Comparison of ENCODE assay signal across 32 mouse cellular contexts in genomic region chr4:40996302-40996701, GRCm38 (mm10). TPM values are rescaled to one million over a fixed set of nuclear protein-coding genes. Genes with fewer than 3 reads are reported as not detected.
DNase-seq lines count a peak whose midpoint lies in the region; ATAC-seq and TF ChIP-seq lines count a peak whose summit lies in the region.
"Had no signal": no experiment of that assay in that cellular context is flagged by ENCODE, and none has a peak within 500 bp of the region (broad histone marks: within the 10 kb centered on the region; RNA-seq: fewer than 3 reads in every experiment).

No protein-coding gene starts in this region.

- H3K4me2 ChIP-seq in liver, embryonic 14.5 days (ENCODE audit: low read depth) = no peak overlapping the region
- no peak overlapping the region for H3K4me2 ChIP-seq in liver, postnatal 0 days (ENCODE audit: low read depth, low read length)
- H3K4me2 ChIP-seq: embryonic facial prominence, embryonic 13.5 days; forebrain, embryonic 12.5 days; forebrain, embryonic 15.5 days; heart, embryonic 12.5 days; heart, embryonic 15.5 days; hindbrain, embryonic 13.5 days had no signal

- H3K4me1 ChIP-seq in MEL (ENCODE audit: control insufficient read depth in 1 of 2, insufficient read depth in 2 of 2, low read length in 2 of 2) = no peaks in the 10 kb centered on the region; a peak in 1 of 4 replicates
- H3K4me1 ChIP-seq in liver, embryonic 14.5 days (replicated peaks; ENCODE audit: control insufficient read depth in 2 of 2, insufficient read depth in 2 of 2, low read length in 1 of 2) = peaks cover 3 to 23% of the 10 kb centered on the region in 2 experiments; a peak in 3 of 4 replicates
- H3K4me1 ChIP-seq in liver, postnatal 0 days (ENCODE audit: insufficient read depth) = no peaks in the 10 kb centered on the region
- H3K4me1 ChIP-seq: embryonic facial prominence, embryonic 10.5 days; embryonic facial prominence, embryonic 13.5 days; forebrain, embryonic 12.5 days; forebrain, embryonic 15.5 days; heart, embryonic 12.5 days; heart, embryonic 15.5 days; hindbrain, embryonic 10.5 days; hindbrain, embryonic 13.5 days had no signal

- TF ChIP-seq CTCF in MEL (IDR thresholded peaks at IDR 0.05 in 2 of 3, conservative IDR thresholded peaks at IDR 0.05 in 1 of 3; ENCODE audit: control insufficient read depth in 1 of 3, insufficient read depth in 1 of 3, low read depth in 2 of 3, low read length in 3 of 3, poor library complexity in 1 of 3, severe bottlenecking in 1 of 3) = no peak
- TF ChIP-seq CTCF in liver, embryonic 14.5 days (IDR thresholded peaks at IDR 0.05; ENCODE audit: low read depth) = no peak
- TF ChIP-seq CTCF in liver, postnatal 0 days (IDR thresholded peaks at IDR 0.05; ENCODE audit: low read depth) = no peak

- no peak overlapping the region for H3K4me3 ChIP-seq in MEL (ENCODE audit: control insufficient read depth in 1 of 2, insufficient read depth in 1 of 2, low read depth in 2 of 2, low read length in 2 of 2)
- H3K4me3 ChIP-seq in liver, embryonic 14.5 days (ENCODE audit: insufficient read depth in 1 of 2, low read depth in 2 of 2, low read length in 2 of 2) = no peak overlapping the region
- H3K4me3 ChIP-seq in liver, postnatal 0 days (ENCODE audit: low read depth, low read length) = no peak overlapping the region
- H3K4me3 ChIP-seq: embryonic facial prominence, embryonic 10.5 days; embryonic facial prominence, embryonic 13.5 days; erythroblast, embryonic 14.5 days; forebrain, embryonic 12.5 days; forebrain, embryonic 15.5 days; heart, embryonic 12.5 days; heart, embryonic 15.5 days; hindbrain, embryonic 10.5 days; hindbrain, embryonic 13.5 days had no signal

- no peaks in the 10 kb centered on the region for H3K9me3 ChIP-seq in MEL (replicated peaks; ENCODE audit: insufficient read depth, low read length)
- no peaks in the 10 kb centered on the region for H3K9me3 ChIP-seq in liver, embryonic 14.5 days (ENCODE audit: control insufficient read depth, low read length)
- no peaks in the 10 kb centered on the region for H3K9me3 ChIP-seq in liver, postnatal 0 days (ENCODE audit: low read length)
- H3K9me3 ChIP-seq: embryonic facial prominence, embryonic 10.5 days; embryonic facial prominence, embryonic 13.5 days; forebrain, embryonic 12.5 days; forebrain, embryonic 15.5 days; G1E; heart, embryonic 12.5 days; heart, embryonic 15.5 days; hindbrain, embryonic 10.5 days; hindbrain, embryonic 13.5 days had no signal

- no peaks in the 10 kb centered on the region for H3K79me2 ChIP-seq in MEL (ENCODE audit: control insufficient read depth, insufficient read depth, low read length, poor library complexity)

- no peak for TF ChIP-seq RAD21 in MEL (IDR thresholded peaks at IDR 0.05; ENCODE audit: low read depth, low read length)

- peak; percentile 30 for DNase-seq in MEL (ENCODE audit: low read depth, low spot score)
- peak; percentile 33 for DNase-seq in c-Kit-positive CD71-positive TER-119-positive erythroid progenitor cells, embryonic 14.5 days (ENCODE audit: low spot score)
- DNase-seq in liver, embryonic 14.5 days (ENCODE audit: low read depth in 3 of 3, low spot score in 3 of 3) = peak; percentile 17 to 28 (median 26)
- DNase-seq in liver, postnatal 0 days = no peak
- no peak for DNase-seq in urinary bladder, postnatal 4 days (ENCODE audit: low spot score in 2 of 2)
- no peak for DNase-seq in lung, postnatal 25 days (ENCODE audit: low spot score)
- no peak for DNase-seq in spleen, postnatal 4 days (ENCODE audit: low spot score in 2 of 2)
- no peak for DNase-seq in ovary, adult 18-20 months (ENCODE audit: low spot score)
- DNase-seq: adrenal gland, adult 2 months; adrenal gland, postnatal 14 days; B cell, adult 2 months; cerebellum, adult 2 months; cerebellum, adult 9-11 months; cerebellum, postnatal 25 days; embryo, embryonic 11 days; gastrocnemius, postnatal 25 days; heart, adult 18-20 months; heart, postnatal 10 days; heart, postnatal 36 days had no signal

- H3K9ac ChIP-seq in MEL (ENCODE audit: control insufficient read depth, low read depth, low read length, poor library complexity, severe bottlenecking) = no peak overlapping the region
- no peak overlapping the region for H3K9ac ChIP-seq in liver, embryonic 14.5 days (replicated peaks)
- H3K9ac ChIP-seq in liver, postnatal 0 days (replicated peaks) = no peak overlapping the region
- H3K9ac ChIP-seq: embryonic facial prominence, embryonic 13.5 days; forebrain, embryonic 12.5 days; forebrain, embryonic 15.5 days; heart, embryonic 12.5 days; heart, embryonic 15.5 days; hindbrain, embryonic 13.5 days had no signal

- no peaks in the 10 kb centered on the region for H3K27me3 ChIP-seq in MEL (ENCODE audit: control insufficient read depth in 1 of 2, insufficient read depth in 2 of 2, low read length in 2 of 2)
- no peaks in the 10 kb centered on the region for H3K27me3 ChIP-seq in liver, embryonic 14.5 days (ENCODE audit: control insufficient read depth, insufficient read depth, low read length)
- H3K27me3 ChIP-seq in liver, postnatal 0 days (ENCODE audit: insufficient read depth, low read length) = no peaks in the 10 kb centered on the region
- H3K27me3 ChIP-seq: CH12.LX; embryonic facial prominence, embryonic 13.5 days; forebrain, embryonic 12.5 days; forebrain, embryonic 15.5 days; heart, embryonic 12.5 days; heart, embryonic 15.5 days; hindbrain, embryonic 13.5 days had no signal

- 68% methylated on average over 6 of the region's 6 CpGs for WGBS in liver, embryonic 14.5 days (ENCODE audit: insufficient replicate concordance)
- WGBS in liver, postnatal 0 days (ENCODE audit: insufficient replicate concordance) = 77% methylated on average over 6 of the region's 6 CpGs

- H3K36me3 ChIP-seq in MEL (ENCODE audit: control insufficient read depth in 1 of 2, insufficient read depth in 2 of 2, low read length in 2 of 2) = peaks cover 4 to 61% of the 10 kb centered on the region in 2 experiments
- H3K36me3 ChIP-seq in liver, embryonic 14.5 days (replicated peaks; ENCODE audit: control insufficient read depth, insufficient read depth, low read depth) = peaks cover 85% of the 10 kb centered on the region
- H3K36me3 ChIP-seq in liver, postnatal 0 days (replicated peaks; ENCODE audit: insufficient read depth, low read length) = peaks cover 93% of the 10 kb centered on the region

- ATAC-seq in liver, embryonic 14.5 days (ENCODE audit: insufficient read depth) = peak; percentile 46; the same call in 1 of the 2 replicates
- no peak for ATAC-seq in liver, postnatal 0 days
- ATAC-seq: forebrain, embryonic 15.5 days; hindbrain, embryonic 16.5 days had no signal

- no peak overlapping the region for H3K27ac ChIP-seq in MEL (ENCODE audit: control insufficient read depth, low read depth, low read length)
- no peak overlapping the region for H3K27ac ChIP-seq in liver, embryonic 14.5 days
- H3K27ac ChIP-seq in liver, postnatal 0 days (ENCODE audit: low read depth) = no peak overlapping the region
- H3K27ac ChIP-seq: embryonic facial prominence, embryonic 10.5 days; embryonic facial prominence, embryonic 13.5 days; forebrain, embryonic 12.5 days; forebrain, embryonic 15.5 days; heart, embryonic 15.5 days; hindbrain, embryonic 10.5 days; hindbrain, embryonic 13.5 days had no signal

- TF ChIP-seq EP300 in MEL (IDR thresholded peaks at IDR 0.05; ENCODE audit: low read depth in 1 of 2, low read length in 2 of 2) = peak; percentile 15 to 52; a peak in 2 of 4 replicates
- peak; percentile 65 for TF ChIP-seq EP300 in liver, embryonic 14.5 days (IDR thresholded peaks at IDR 0.05; ENCODE audit: low read depth)
- TF ChIP-seq EP300 in liver, postnatal 0 days (IDR thresholded peaks at IDR 0.05; ENCODE audit: low read depth) = peak; percentile 59

- no peak for TF ChIP-seq POLR2A in MEL (IDR thresholded peaks at IDR 0.05; ENCODE audit: control insufficient read depth in 1 of 2, insufficient read depth in 1 of 2, low read depth in 1 of 2, low read length in 2 of 2, poor library complexity in 1 of 2)

TF ChIP-seq in MEL, 35 proteins besides CTCF, POLR2A, EP300 and RAD21 (continues in another document):
- TF ChIP-seq ZNF384 (IDR thresholded peaks at IDR 0.05; ENCODE audit: low read depth, low read length) (no peak), TAL1 (IDR thresholded peaks at IDR 0.05; ENCODE audit: low read length) (peak; percentile 66), TCF12 (IDR thresholded peaks at IDR 0.05; ENCODE audit: low read depth, low read length) (peak; percentile 53; the same call in 1 of the 2 replicates), GATA1 (IDR thresholded peaks at IDR 0.05; ENCODE audit: low read depth, low read length) (peak; percentile 21; the same call in 1 of the 2 replicates)

RNA-seq across cellular contexts. Expression of gene Nfx1, which starts 25.6 kb away (rescaled TPM):
- total RNA-seq in MEL (2012; rRNA removed) = 54.9 and 56.6 TPM in 2 replicates
- polyA plus RNA-seq in MEL (2012; ENCODE audit: insufficient read depth in 1 of 2, insufficient read length in 2 of 2, low read depth in 1 of 2, low replicate concordance in 2 of 2, missing spikeins in 1 of 2) = 10 to 100 TPM in 1 of 2 experiments, not detected in 1; 72.6 TPM
- polyA plus RNA-seq in liver, embryonic 14.5 days (2012; rRNA removed) = 16.7 and 22.1 TPM in 2 replicates
- 27.1 and 27.2 TPM in 2 replicates for polyA plus RNA-seq in liver, embryonic 14.5 days (2014; fragmentation: Nextera tagmentation; extraction: Ambion mirVana)
- polyA plus RNA-seq in liver, postnatal 0 days (2015; fragmentation: Nextera tagmentation; extraction: Ambion mirVana) = 18.2 and 19.4 TPM in 2 replicates

RNA-seq across cellular contexts. Expression of gene Chmp5, which starts 48.1 kb away (rescaled TPM):
- total RNA-seq in MEL (2012; rRNA removed) = 38.5 and 39.1 TPM in 2 replicates
- polyA plus RNA-seq in MEL (2012; ENCODE audit: insufficient read depth in 1 of 2, insufficient read length in 2 of 2, low read depth in 1 of 2, low replicate concordance in 2 of 2, missing spikeins in 1 of 2) = 10 to 100 TPM in 1 of 2 experiments, not detected in 1; 34.7 TPM
- polyA plus RNA-seq in liver, embryonic 14.5 days (2012; rRNA removed) = 12.6 and 24.5 TPM in 2 replicates
- 42.7 and 45.1 TPM in 2 replicates for polyA plus RNA-seq in liver, embryonic 14.5 days (2014; fragmentation: Nextera tagmentation; extraction: Ambion mirVana)
- 46.6 and 49.3 TPM in 2 replicates for polyA plus RNA-seq in liver, postnatal 0 days (2015; fragmentation: Nextera tagmentation; extraction: Ambion mirVana)

RNA-seq across cellular contexts. Expression of gene Bag1, which starts 48.2 kb away (rescaled TPM):
- 175 and 194 TPM in 2 replicates for total RNA-seq in MEL (2012; rRNA removed)
- 100 to 1,000 TPM in 1 of 2 experiments, not detected in 1; 235 TPM for polyA plus RNA-seq in MEL (2012; ENCODE audit: insufficient read depth in 1 of 2, insufficient read length in 2 of 2, low read depth in 1 of 2, low replicate concordance in 2 of 2, missing spikeins in 1 of 2)
- polyA plus RNA-seq in liver, embryonic 14.5 days (2012; rRNA removed) = 21.6 and 59.8 TPM in 2 replicates
- 131 and 139 TPM in 2 replicates for polyA plus RNA-seq in liver, embryonic 14.5 days (2014; fragmentation: Nextera tagmentation; extraction: Ambion mirVana)
- 128 and 136 TPM in 2 replicates for polyA plus RNA-seq in liver, postnatal 0 days (2015; fragmentation: Nextera tagmentation; extraction: Ambion mirVana)

RNA-seq across cellular contexts. Expression of gene Aqp7, which starts 51.6 kb away (rescaled TPM):
- not detected in 2 replicates for total RNA-seq in MEL (2012; rRNA removed)
- polyA plus RNA-seq in MEL (2012; ENCODE audit: insufficient read depth in 1 of 2, insufficient read length in 2 of 2, low read depth in 1 of 2, low replicate concordance in 2 of 2, missing spikeins in 1 of 2) = under 1 TPM in 1 of 2 experiments, not detected in 1; 0.06 TPM
- 1.1 and 1.4 TPM in 2 replicates for polyA plus RNA-seq in liver, embryonic 14.5 days (2012; rRNA removed)
- polyA plus RNA-seq in liver, embryonic 14.5 days (2014; fragmentation: Nextera tagmentation; extraction: Ambion mirVana) = 0.50 and 0.59 TPM in 2 replicates
- polyA plus RNA-seq in liver, postnatal 0 days (2015; fragmentation: Nextera tagmentation; extraction: Ambion mirVana) = 2.1 and 2.3 TPM in 2 replicates
- total RNA-seq: CH12.LX, G1E had no signal
- polyA plus RNA-seq: cerebellum, adult 2 months; cortical plate, adult 2 months; embryonic facial prominence, embryonic 10.5 days; erythroblast, embryonic 14.5 days; forebrain, embryonic 12.5 days; forebrain, embryonic 15.5 days; G1E; heart, embryonic 12.5 days; hindbrain, embryonic 10.5 days; hindbrain, embryonic 13.5 days; hindbrain, embryonic 16.5 days had no signal

Comparison
In these comparisons a context has a peak if more than half of its experiments do, and no peak if none do; other contexts are left out.
1. DNase-seq: peak in MEL (single experiment), c-Kit-positive CD71-positive TER-119-positive erythroid progenitor cells, embryonic 14.5 days (single experiment) and liver, embryonic 14.5 days (3 of 3); none in liver, postnatal 0 days (single experiment), urinary bladder, postnatal 4 days (0 of 2), lung, postnatal 25 days (single experiment), spleen, postnatal 4 days (0 of 2) and ovary, adult 18-20 months (single experiment).